Mouse (Mus musculus) forebrain, postnatal 0 days (tissue): ENCODE results near the gene Meis1. TPM values are rescaled to one million over a fixed set of nuclear protein-coding genes. Genes with fewer than 3 reads are reported as not detected.

ENCODE experiments used
- ATAC-seq: fragments of 200-750 bp; cut with Nextera tagmentation; 2 replicates; pipeline ENCODE4 v1.8.0; 2017; ENCODE audit warnings: mild to moderate bottlenecking, moderate library complexity
- DNase-seq: peaks from one replicate; pipeline ENCODE4 v3.0.0-alpha.2; 2015
- H3K27ac ChIP-seq: fragments of 300-500 bp; sonication (generic); 2 replicates; pipeline ENCODE4 v1.5.1; 2014; ENCODE audit warnings: low read depth, mild to moderate bottlenecking, antibody characterized with exemption, low read length, moderate library complexity, mixed read lengths
- H3K27me3 ChIP-seq: fragments of 300-500 bp; sonication (generic); 2 replicates; pipeline ENCODE4 v1.6.1; 2014; ENCODE audit warnings: mild to moderate bottlenecking, low read length, mixed read lengths; ENCODE audit not compliant: insufficient read depth
- H3K36me3 ChIP-seq: fragments of 300-500 bp; sonication (generic); 2 replicates; pipeline ENCODE4 v1.6.1; 2014; ENCODE audit warnings: mild to moderate bottlenecking, moderate library complexity; ENCODE audit not compliant: insufficient read depth
- H3K4me1 ChIP-seq: fragments of 300-500 bp; sonication (generic); 2 replicates; pipeline ENCODE4 v1.6.1; 2014; ENCODE audit warnings: antibody characterized with exemption; ENCODE audit not compliant: insufficient read depth
- H3K4me2 ChIP-seq: fragments of 300-500 bp; sonication (generic); 2 replicates; pipeline ENCODE4 v1.6.1; 2014; ENCODE audit warnings: low read depth, mild to moderate bottlenecking, moderate library complexity
- H3K4me3 ChIP-seq: fragments of 300-500 bp; sonication (generic); 2 replicates; pipeline ENCODE4 v1.5.1; 2014; ENCODE audit warnings: low read depth, low read length, mixed read lengths
- H3K9ac ChIP-seq: fragments of 300-500 bp; sonication (generic); 2 replicates; pipeline ENCODE4 v1.6.1; 2014; ENCODE audit warnings: mild to moderate bottlenecking
- H3K9me3 ChIP-seq: fragments of 300-500 bp; sonication (generic); 2 replicates; pipeline ENCODE4 v1.6.1; 2016; ENCODE audit warnings: low read length
- CTCF ChIP-seq: sonication (generic); IDR thresholded peaks from 2 replicates; pipeline ENCODE4 v1.5.1; 2016; ENCODE audit warnings: antibody characterized with exemption, control low read depth, low read depth
- WGBS: fragments of 180-500 bp; shearing (Covaris S2); extraction: QIAGEN DNeasy Blood & Tissue Kit; methylation state at CpG from one replicate; pipeline ENCODE4 v1.1.7; 2014; 5-methylcytosine and 5-hydroxymethylcytosine counted together
- polyA plus RNA-seq: library from polyadenylated mRNA; unstranded; fragments of >200 nt; fragmentation: Nextera tagmentation; extraction: Ambion mirVana; gene quantifications from 2 replicates; pipeline ENCODE4 v1.2.1, GENCODE M21; 2015
- total RNA-seq: library from RNA; depleted of rRNA; stranded (reverse); fragments of >200 nt; gene quantifications from 2 replicates; pipeline ENCODE4 v1.2.3, GENCODE M21; 2014

Gene Meis1
- total and polyA plus RNA-seq, 2 experiments from 2014 or later, result 12.5 to 16.9 TPM

DNA sequence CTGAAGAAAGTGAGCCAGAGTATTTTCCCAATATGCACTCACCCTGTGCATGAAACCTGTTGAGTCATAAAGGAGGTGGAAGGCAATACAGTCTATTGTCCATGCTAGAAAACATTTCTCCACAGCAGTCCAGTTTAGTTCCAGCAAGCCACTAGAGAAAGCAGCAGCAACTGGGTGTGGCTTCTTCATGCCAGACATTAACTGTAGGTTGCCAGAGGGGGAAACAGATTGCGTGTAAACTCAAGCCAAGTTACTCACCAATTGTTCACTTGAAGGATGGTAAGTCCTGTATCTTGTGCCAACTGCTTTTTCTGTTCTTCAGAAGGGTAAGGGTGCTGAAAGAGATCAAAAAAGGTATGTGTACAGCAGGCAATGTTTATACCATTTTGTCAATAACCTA is 113.4 kb downstream of the Meis1 start:
- Histone ChIP-seq H3K36me3 (no peaks in the 10 kb centered on the region), H3K4me3 (no peak overlapping the region), H3K27ac (no peak overlapping the region), H3K4me1 (no peaks in the 10 kb centered on the region), H3K9ac (no peak overlapping the region), H3K27me3 (no peaks in the 10 kb centered on the region), H3K4me2 (no peak overlapping the region), H3K9me3 (no peaks in the 10 kb centered on the region)
- 68% methylated on average over 1 of the region's 1 CpGs for WGBS
- TF ChIP-seq CTCF, result no peak
- no peak for DNase-seq
- ATAC-seq, result no peak

DNA sequence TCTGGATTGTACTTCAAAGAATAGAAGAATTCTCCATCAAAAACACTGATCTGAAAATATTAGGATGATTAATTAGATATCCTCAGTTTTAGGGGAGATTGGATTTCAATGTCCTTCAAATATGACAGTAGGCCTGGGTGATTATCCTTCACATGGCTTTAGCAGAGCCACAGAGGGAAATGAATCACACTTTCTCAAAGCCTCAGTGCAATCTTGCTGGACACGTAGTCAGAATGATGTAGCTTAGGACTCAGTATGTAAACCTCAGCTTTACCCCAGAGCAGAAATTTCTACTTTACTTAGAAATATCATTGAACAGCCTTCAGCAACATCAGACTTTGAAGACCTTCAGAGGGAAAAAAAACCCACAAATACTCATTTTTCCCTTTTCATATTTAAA is 113.9 kb downstream of the Meis1 start:
- H3K4me2 ChIP-seq, result no peak overlapping the region
- no peaks in the 10 kb centered on the region for H3K4me1 ChIP-seq
- H3K9ac ChIP-seq, result no peak overlapping the region
- no peak overlapping the region for H3K4me3 ChIP-seq
- no peak overlapping the region for H3K27ac ChIP-seq
- 96% methylated on average over 1 of the region's 1 CpGs for WGBS
- H3K9me3 ChIP-seq, result no peaks in the 10 kb centered on the region
- no peak for ATAC-seq
- DNase-seq, result no peak
- no peak for TF ChIP-seq CTCF
- H3K36me3 ChIP-seq, result no peaks in the 10 kb centered on the region
- no peaks in the 10 kb centered on the region for H3K27me3 ChIP-seq

- no peak overlapping the region for H3K9ac ChIP-seq
- H3K4me1 ChIP-seq, result no peaks in the 10 kb centered on the region
- H3K9me3 ChIP-seq, result no peaks in the 10 kb centered on the region
- no peak overlapping the region for H3K4me3 ChIP-seq
- DNase-seq (no peak), ATAC-seq (no peak)
- no peaks in the 10 kb centered on the region for H3K36me3 ChIP-seq
- H3K27ac ChIP-seq, result no peak overlapping the region
- H3K27me3 ChIP-seq, result no peaks in the 10 kb centered on the region
- no peak overlapping the region for H3K4me2 ChIP-seq
- TF ChIP-seq CTCF, result no peak
- 88% methylated on average over 5 of the region's 5 CpGs for WGBS
These were observed 114.5 kb downstream of the Meis1 start for GRCm38 (mm10) chr11:18904285-18904684.

GRCm38 (mm10) chr11:18900489-18900888 is 118.3 kb downstream of the Meis1 start:
- H3K36me3 ChIP-seq, result no peaks in the 10 kb centered on the region
- WGBS, result 48% methylated on average over 2 of the region's 2 CpGs
- no peak overlapping the region for H3K4me3 ChIP-seq
- H3K9ac ChIP-seq, result no peak overlapping the region
- H3K4me2 ChIP-seq, result no peak overlapping the region
- ATAC-seq (no peak), DNase-seq (no peak)
- H3K9me3 ChIP-seq, result no peaks in the 10 kb centered on the region
- H3K4me1 ChIP-seq, result no peaks in the 10 kb centered on the region
- no peak overlapping the region for H3K27ac ChIP-seq
- H3K27me3 ChIP-seq, result no peaks in the 10 kb centered on the region
- no peak for TF ChIP-seq CTCF

DNA sequence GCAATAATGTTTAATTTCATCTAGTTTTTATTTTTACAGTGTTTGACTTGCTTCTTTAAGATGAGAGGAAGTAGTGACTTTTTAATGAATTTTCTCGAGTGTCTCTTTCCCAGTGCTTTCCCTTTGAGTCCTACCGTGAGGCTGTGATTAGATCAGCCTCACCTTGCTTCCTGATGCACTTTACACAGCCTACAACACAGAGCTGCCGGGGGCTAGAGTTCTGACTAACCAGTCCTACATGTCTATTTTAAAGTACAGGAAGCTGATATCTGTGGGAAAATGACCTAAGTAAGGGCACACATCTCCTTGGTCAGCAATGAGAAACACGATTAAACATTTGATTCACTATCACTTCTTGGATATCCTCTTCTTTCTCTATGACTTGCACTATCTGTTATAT is 119.9 kb downstream of the Meis1 start:
- Histone ChIP-seq H3K27me3 (no peaks in the 10 kb centered on the region), H3K27ac (no peak overlapping the region), H3K4me3 (no peak overlapping the region), H3K4me2 (no peak overlapping the region), H3K4me1 (no peaks in the 10 kb centered on the region), H3K9ac (no peak overlapping the region), H3K36me3 (no peaks in the 10 kb centered on the region), H3K9me3 (no peaks in the 10 kb centered on the region)
- ATAC-seq, result no peak
- TF ChIP-seq CTCF, result no peak
- WGBS, result 71% methylated on average over 4 of the region's 4 CpGs
- no peak for DNase-seq

- no peak overlapping the region for H3K4me2 ChIP-seq
- DNase-seq, result no peak
- no peak overlapping the region for H3K27ac ChIP-seq
- no peak for TF ChIP-seq CTCF
- H3K36me3 ChIP-seq, result no peaks in the 10 kb centered on the region
- H3K4me1 ChIP-seq, result no peaks in the 10 kb centered on the region
- WGBS, result 41% methylated on average over 7 of the region's 7 CpGs
- H3K9ac ChIP-seq, result no peak overlapping the region
- ATAC-seq, result no peak
- H3K9me3 ChIP-seq, result no peaks in the 10 kb centered on the region
- no peak overlapping the region for H3K4me3 ChIP-seq
- H3K27me3 ChIP-seq, result no peaks in the 10 kb centered on the region
These were observed 120.7 kb downstream of the Meis1 start for GRCm38 (mm10) chr11:18897921-18898646.

- Histone ChIP-seq H3K9me3 (no peaks in the 10 kb centered on the region), H3K4me3 (no peak overlapping the region), H3K9ac (no peak overlapping the region), H3K4me1 (no peaks in the 10 kb centered on the region), H3K27ac (no peak overlapping the region), H3K27me3 (no peaks in the 10 kb centered on the region), H3K4me2 (no peak overlapping the region), H3K36me3 (no peaks in the 10 kb centered on the region)
- no peak for ATAC-seq
- TF ChIP-seq CTCF, result no peak
- no peak for DNase-seq
- 87% methylated on average over 2 of the region's 2 CpGs for WGBS
These were observed 121.5 kb downstream of the Meis1 start for GRCm38 (mm10) chr11:18897250-18897649.
